Mouse (Mus musculus): ENCODE results near the gene Mif4gd. TPM values are rescaled to one million over a fixed set of nuclear protein-coding genes. Genes with fewer than 3 reads are reported as not detected.

Mif4gd gene
- polyA plus RNA-seq, 1 experiment from 2014 or later = 16.4 TPM

- WGBS = 55% methylated on average over 13 of the region's 13 CpGs
- H3K36me3 ChIP-seq (ENCODE audit: control insufficient read depth, insufficient read depth, low read length) = no peaks in the 10 kb centered on the region
- no peaks in the 10 kb centered on the region for H3K27me3 ChIP-seq (ENCODE audit: control insufficient read depth, insufficient read depth, low read length)
- H3K4me1 ChIP-seq (ENCODE audit: control insufficient read depth, insufficient read depth, low read length) = peaks cover 4% of the 10 kb centered on the region; the same call in 1 of the 2 replicates
- no peak overlapping the region for H3K27ac ChIP-seq (ENCODE audit: low read depth, low read length)
- DNase-seq (ENCODE audit: low spot score, missing footprints) (peak; percentile 90), ATAC-seq (ENCODE audit: low FRiP score) (peak; percentile 54)
- peak overlapping the region; percentile 37 for H3K4me2 ChIP-seq
- peak overlapping the region; percentile 55 for H3K9ac ChIP-seq (ENCODE audit: low read length)
- peak overlapping the region; percentile 71 for H3K4me3 ChIP-seq (ENCODE audit: low read depth, low read length)
- H3K9me3 ChIP-seq (ENCODE audit: control insufficient read depth, low read length) = no peaks in the 10 kb centered on the region
Measured at GRCm38 (mm10) chr11:115628465-115629101, 15.8 kb upstream of the Mif4gd start.

- Histone ChIP-seq H3K27me3 (ENCODE audit: control insufficient read depth, insufficient read depth, low read length) (no peaks in the 10 kb centered on the region), H3K9ac (ENCODE audit: low read length) (peak within 1 kb of the TSS; percentile 73), H3K4me2 (peak within 1 kb of the TSS; percentile 91), H3K27ac (ENCODE audit: low read depth, low read length) (no peak within 1 kb of the TSS), H3K9me3 (ENCODE audit: control insufficient read depth, low read length) (no peaks in the 10 kb centered on the region), H3K36me3 (ENCODE audit: control insufficient read depth, insufficient read depth, low read length) (no peaks in the 10 kb centered on the region), H3K4me1 (ENCODE audit: control insufficient read depth, insufficient read depth, low read length) (peaks cover 4% of the 10 kb centered on the region; the same call in 1 of the 2 replicates), H3K4me3 (ENCODE audit: low read depth, low read length) (peak within 1 kb of the TSS; percentile 71)
- under 1% methylated on average over 47 of the region's 47 CpGs for WGBS
- DNase-seq (ENCODE audit: low spot score, missing footprints) = peak; percentile 99
- peak; percentile 98 for ATAC-seq (ENCODE audit: low FRiP score)
Measured at GRCm38 (mm10) chr11:115627705-115628464, 15.1 kb upstream of the Mif4gd start, which contains the start of gene Slc25a19. Gene Slc25a19, minus strand, starts transcription at chr11:115628295.

- Histone ChIP-seq H3K27me3 (ENCODE audit: control insufficient read depth, insufficient read depth, low read length) (no peaks in the 10 kb centered on the region), H3K4me2 (peak overlapping the region; percentile 91), H3K9me3 (ENCODE audit: control insufficient read depth, low read length) (no peaks in the 10 kb centered on the region), H3K27ac (ENCODE audit: low read depth, low read length) (no peak overlapping the region), H3K9ac (ENCODE audit: low read length) (peak overlapping the region; percentile 73), H3K4me3 (ENCODE audit: low read depth, low read length) (peak overlapping the region; percentile 71), H3K4me1 (ENCODE audit: control insufficient read depth, insufficient read depth, low read length) (peaks cover 4% of the 10 kb centered on the region; the same call in 1 of the 2 replicates), H3K36me3 (ENCODE audit: control insufficient read depth, insufficient read depth, low read length) (0 out of 2 replicates have a peak, but pooled peaks cover 2% of the 10 kb centered on the region)
- WGBS = 61% methylated on average over 11 of the region's 11 CpGs
- ATAC-seq (ENCODE audit: low FRiP score) (no peak), DNase-seq (ENCODE audit: low spot score, missing footprints) (no peak)
Measured at GRCm38 (mm10) chr11:115626824-115627616, 14.3 kb upstream of the Mif4gd start.

- Histone ChIP-seq H3K4me2 (no peak overlapping the region), H3K27me3 (ENCODE audit: control insufficient read depth, insufficient read depth, low read length) (no peaks in the 10 kb centered on the region), H3K36me3 (ENCODE audit: control insufficient read depth, insufficient read depth, low read length) (0 out of 2 replicates have a peak, but pooled peaks cover 2% of the 10 kb centered on the region), H3K9me3 (ENCODE audit: control insufficient read depth, low read length) (no peaks in the 10 kb centered on the region), H3K4me3 (ENCODE audit: low read depth, low read length) (no peak overlapping the region), H3K27ac (ENCODE audit: low read depth, low read length) (no peak overlapping the region), H3K4me1 (ENCODE audit: control insufficient read depth, insufficient read depth, low read length) (peaks cover 4% of the 10 kb centered on the region; the same call in 1 of the 2 replicates), H3K9ac (ENCODE audit: low read length) (no peak overlapping the region)
- no peak for ATAC-seq (ENCODE audit: low FRiP score)
- no peak for DNase-seq (ENCODE audit: low spot score, missing footprints)
- 83% methylated on average over 9 of the region's 9 CpGs for WGBS
Measured at GRCm38 (mm10) chr11:115625877-115626276, 13.1 kb upstream of the Mif4gd start.

GRCm38 (mm10) chr11:115623487-115624070 lies 10.8 kb upstream of the Mif4gd start:
- Histone ChIP-seq H3K27ac (ENCODE audit: low read depth, low read length) (no peak overlapping the region), H3K27me3 (ENCODE audit: control insufficient read depth, insufficient read depth, low read length) (no peaks in the 10 kb centered on the region), H3K4me2 (no peak overlapping the region), H3K4me3 (ENCODE audit: low read depth, low read length) (no peak overlapping the region), H3K36me3 (ENCODE audit: control insufficient read depth, insufficient read depth, low read length) (0 out of 2 replicates have a peak, but pooled peaks cover 2% of the 10 kb centered on the region), H3K9me3 (ENCODE audit: control insufficient read depth, low read length) (no peaks in the 10 kb centered on the region), H3K4me1 (ENCODE audit: control insufficient read depth, insufficient read depth, low read length) (peaks cover 4% of the 10 kb centered on the region; the same call in 1 of the 2 replicates), H3K9ac (ENCODE audit: low read length) (no peak overlapping the region)
- no peak for DNase-seq (ENCODE audit: low spot score, missing footprints)
- no peak for ATAC-seq (ENCODE audit: low FRiP score)
- WGBS = 75% methylated on average over 9 of the region's 9 CpGs

GRCm38 (mm10) chr11:115619949-115620348 lies 7.2 kb upstream of the Mif4gd start:
- DNase-seq (ENCODE audit: low spot score, missing footprints) (no peak), ATAC-seq (ENCODE audit: low FRiP score) (no peak)
- no peaks in the 10 kb centered on the region for H3K27me3 ChIP-seq (ENCODE audit: control insufficient read depth, insufficient read depth, low read length)
- H3K9ac ChIP-seq (ENCODE audit: low read length) = no peak overlapping the region
- H3K9me3 ChIP-seq (ENCODE audit: control insufficient read depth, low read length) = no peaks in the 10 kb centered on the region
- H3K27ac ChIP-seq (ENCODE audit: low read depth, low read length) = no peak overlapping the region
- 0 out of 2 replicates have a peak, but pooled peaks cover 2% of the 10 kb centered on the region for H3K36me3 ChIP-seq (ENCODE audit: control insufficient read depth, insufficient read depth, low read length)
- 93% methylated on average over 7 of the region's 7 CpGs for WGBS
- no peak overlapping the region for H3K4me3 ChIP-seq (ENCODE audit: low read depth, low read length)
- H3K4me2 ChIP-seq = no peak overlapping the region
- H3K4me1 ChIP-seq (ENCODE audit: control insufficient read depth, insufficient read depth, low read length) = no peaks in the 10 kb centered on the region

- DNase-seq (ENCODE audit: low spot score, missing footprints) (no peak), ATAC-seq (ENCODE audit: low FRiP score) (no peak)
- no peak overlapping the region for H3K9ac ChIP-seq (ENCODE audit: low read length)
- H3K27me3 ChIP-seq (ENCODE audit: control insufficient read depth, insufficient read depth, low read length) = no peaks in the 10 kb centered on the region
- no peak overlapping the region for H3K4me3 ChIP-seq (ENCODE audit: low read depth, low read length)
- H3K4me1 ChIP-seq (ENCODE audit: control insufficient read depth, insufficient read depth, low read length) = no peaks in the 10 kb centered on the region
- 88% methylated on average over 16 of the region's 16 CpGs for WGBS
- 0 out of 2 replicates have a peak, but pooled peaks cover 2% of the 10 kb centered on the region for H3K36me3 ChIP-seq (ENCODE audit: control insufficient read depth, insufficient read depth, low read length)
- H3K27ac ChIP-seq (ENCODE audit: low read depth, low read length) = no peak overlapping the region
- H3K4me2 ChIP-seq = no peak overlapping the region
- H3K9me3 ChIP-seq (ENCODE audit: control insufficient read depth, low read length) = no peaks in the 10 kb centered on the region
Measured at GRCm38 (mm10) chr11:115618732-115619516, 6.2 kb upstream of the Mif4gd start.

- WGBS = 89% methylated on average over 2 of the region's 2 CpGs
- H3K4me1 ChIP-seq (ENCODE audit: control insufficient read depth, insufficient read depth, low read length) = peaks cover 5% of the 10 kb centered on the region
- ATAC-seq (ENCODE audit: low FRiP score) (no peak), DNase-seq (ENCODE audit: low spot score, missing footprints) (no peak)
- H3K36me3 ChIP-seq (ENCODE audit: control insufficient read depth, insufficient read depth, low read length) = 0 out of 2 replicates have a peak, but pooled peaks cover 2% of the 10 kb centered on the region
- H3K9me3 ChIP-seq (ENCODE audit: control insufficient read depth, low read length) = no peaks in the 10 kb centered on the region
- no peak overlapping the region for H3K4me2 ChIP-seq
- H3K4me3 ChIP-seq (ENCODE audit: low read depth, low read length) = no peak overlapping the region
- H3K27me3 ChIP-seq (ENCODE audit: control insufficient read depth, insufficient read depth, low read length) = no peaks in the 10 kb centered on the region
- no peak overlapping the region for H3K9ac ChIP-seq (ENCODE audit: low read length)
- H3K27ac ChIP-seq (ENCODE audit: low read depth, low read length) = no peak overlapping the region
Measured at GRCm38 (mm10) chr11:115618001-115618400, 5.2 kb upstream of the Mif4gd start.
